Mouse (Mus musculus) cortical plate, adult 2 months (tissue): Measurements from ENCODE around the gene Galnt17.

Experiments
- CTCF ChIP-seq: fragments of 200-500 bp; IDR thresholded peaks from 2 replicates; pipeline ENCODE4 v1.5.1; 2011; ENCODE audit warnings: mild to moderate bottlenecking, control low read depth, low read length; ENCODE audit not compliant: insufficient read depth; ENCODE audit errors: extremely low read depth
- POLR2A ChIP-seq: fragments of 200-500 bp; IDR thresholded peaks from 2 replicates; pipeline ENCODE4 v1.6.1; 2011; ENCODE audit warnings: mild to moderate bottlenecking, low read length, control low read depth; ENCODE audit not compliant: insufficient read depth; ENCODE audit errors: extremely low read depth

DNA sequence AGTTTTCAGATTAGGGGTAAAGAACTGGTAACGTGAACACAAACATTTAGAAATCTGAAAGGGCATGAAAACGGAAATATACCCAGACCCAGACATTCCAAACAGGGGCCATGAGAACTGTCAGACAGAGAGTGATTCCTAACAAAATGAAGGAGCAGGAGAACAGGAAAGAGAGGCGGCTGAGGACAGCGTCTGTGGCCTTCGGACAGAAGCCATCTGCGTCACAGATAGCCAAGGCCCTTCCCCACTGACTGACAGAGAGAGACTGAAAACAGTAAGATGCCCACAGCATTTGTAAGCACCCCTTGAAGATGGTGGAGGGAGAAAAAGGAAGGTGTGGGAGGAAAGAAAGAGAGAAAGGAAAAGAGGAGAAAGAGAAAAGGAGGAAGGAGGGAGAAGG, 139.1 kb downstream of the Galnt17 start:
- no peak for TF ChIP-seq CTCF
- TF ChIP-seq POLR2A: no peak
